Mouse (Mus musculus) thymus, adult 2 months (tissue): ENCODE measurements around the gene Vcp.

ENCODE experiments used
- CTCF ChIP-seq: fragments of 200-500 bp; IDR thresholded peaks from 2 replicates; pipeline ENCODE4 v1.5.1; 2012; ENCODE audit warnings: mild to moderate bottlenecking, control low read depth, low read length, moderate library complexity, borderline replicate concordance; ENCODE audit not compliant: control insufficient read depth, poor library complexity, insufficient read depth; ENCODE audit errors: extremely low read depth
- POLR2A ChIP-seq: fragments of 200-500 bp; IDR thresholded peaks from 2 replicates; pipeline ENCODE4 v1.6.1; 2012; ENCODE audit warnings: mild to moderate bottlenecking, low read length, control low read depth, moderate library complexity; ENCODE audit not compliant: control insufficient read depth, poor library complexity, insufficient read depth; ENCODE audit errors: extremely low read depth

DNA sequence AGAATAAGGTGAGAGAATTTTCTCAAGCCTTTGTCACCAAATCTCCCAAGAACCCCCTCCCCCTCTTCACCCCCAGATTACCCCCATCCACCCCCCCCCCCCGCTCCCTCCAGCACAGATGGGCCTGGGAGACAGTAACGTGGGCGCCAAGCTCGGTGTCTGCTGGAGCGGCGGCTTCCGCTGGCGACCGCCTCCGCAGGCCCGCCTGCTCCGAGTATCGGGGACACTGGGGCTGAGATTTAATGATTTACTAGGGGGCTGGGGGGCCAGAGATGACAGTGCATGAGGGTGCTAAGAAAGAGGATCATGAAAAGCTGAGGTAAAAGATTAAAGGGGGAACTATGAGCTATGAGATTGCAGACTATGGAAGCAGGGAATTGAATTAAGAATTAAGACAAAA lies 51.8 kb downstream of the Vcp start:
- TF ChIP-seq CTCF (no peak), POLR2A (no peak)
